Mouse (Mus musculus) CH12.LX (cell line): ENCODE measurements at regions not wholly inside any gene's neighbourhood (a gene's known extent, or its start where the extent isn't known, plus 50 kb on each side); places are given as distances from the start of the nearest gene placed in this dataset.

Experiments
- DNase-seq: peaks from one replicate; pipeline ENCODE4 v3.0.0-alpha.2; 2013; ENCODE audit errors: extremely low read depth
- H3K27ac ChIP-seq: 2 replicates; pipeline ENCODE4 v1.5.1; 2012; ENCODE audit warnings: low read depth, mild to moderate bottlenecking, control low read depth, moderate library complexity; ENCODE audit not compliant: insufficient read depth
- H3K27me3 ChIP-seq: replicated peaks from 2 replicates; pipeline ENCODE3; 2012; ENCODE audit warnings: inconsistent platforms
- H3K36me3 ChIP-seq, 2 experiments: replicated peaks in 1 of 2; 2 replicates each; pipeline versions ENCODE3 to v1.6.1; 2012; ENCODE audit warnings: inconsistent platforms in 1 of 2, low read length in 1 of 2, mild to moderate bottlenecking in 1 of 2, mixed read lengths in 1 of 2, moderate library complexity in 1 of 2; ENCODE audit not compliant: control insufficient read depth in 1 of 2, insufficient read depth in 1 of 2
- H3K4me1 ChIP-seq, 2 experiments: 2 replicates each; pipeline ENCODE4 v1.6.1; 2012; ENCODE audit warnings: inconsistent platforms in 1 of 2, moderate library complexity in 1 of 2; ENCODE audit not compliant: insufficient read depth in 2 of 2, control insufficient read depth in 1 of 2
- H3K4me2 ChIP-seq: 2 replicates; pipeline ENCODE4 v1.6.1; 2012; ENCODE audit warnings: low read depth, mild to moderate bottlenecking, control low read depth; ENCODE audit not compliant: poor library complexity, insufficient read depth, severe bottlenecking
- H3K4me3 ChIP-seq, 3 experiments: fragments of 150-350 bp in 1 of 3; sonication (generic) in 1 of 3; replicated peaks in 1 of 3; 2 replicates each; pipeline versions ENCODE3 to v1.5.1; 2011 to 2012; ENCODE audit warnings: low read depth in 2 of 3, low read length in 2 of 3, mild to moderate bottlenecking in 2 of 3, moderate library complexity in 2 of 3, control low read depth in 1 of 3, improper control_type of control experiment in 1 of 3, inconsistent platforms in 1 of 3, mixed read lengths in 1 of 3; ENCODE audit not compliant: poor library complexity in 1 of 3
- H3K79me2 ChIP-seq: replicated peaks from 2 replicates; pipeline ENCODE4 v1.6.1; 2012; ENCODE audit warnings: mild to moderate bottlenecking, moderate library complexity; ENCODE audit not compliant: control insufficient read depth, poor library complexity, insufficient read depth, severe bottlenecking; ENCODE audit errors: extremely low read depth
- H3K9ac ChIP-seq: 2 replicates; pipeline ENCODE4 v1.6.1; 2012; ENCODE audit warnings: low read depth, mild to moderate bottlenecking, control low read depth, moderate library complexity; ENCODE audit not compliant: insufficient read depth
- H3K9me3 ChIP-seq: replicated peaks from 2 replicates; pipeline ENCODE3; 2012; ENCODE audit warnings: low read length, inconsistent platforms, mixed read lengths
- CTCF ChIP-seq, 2 experiments: IDR thresholded peaks in 1 of 2; conservative IDR thresholded peaks in 1 of 2; 2 replicates each; pipeline ENCODE4 v1.5.1; 2011 to 2012; ENCODE audit warnings: low read depth in 2 of 2, low read length in 2 of 2, improper control_type of control experiment in 1 of 2, inconsistent platforms in 1 of 2, mild to moderate bottlenecking in 1 of 2, moderate library complexity in 1 of 2
- ELF1 ChIP-seq: IDR thresholded peaks from 2 replicates; pipeline ENCODE4 v1.6.1; 2014; ENCODE audit warnings: low read depth, mild to moderate bottlenecking, inconsistent platforms, low read length, improper control_type of control experiment
- ETS1 ChIP-seq: conservative IDR thresholded peaks from 2 replicates; pipeline ENCODE4 v1.6.1; 2012; ENCODE audit warnings: low read depth, mild to moderate bottlenecking, inconsistent platforms, low read length, improper control_type of control experiment, moderate library complexity
- HCFC1 ChIP-seq: IDR thresholded peaks from 2 replicates; pipeline ENCODE4 v1.6.1; 2012; ENCODE audit warnings: low read depth, mild to moderate bottlenecking, inconsistent platforms, low read length, improper control_type of control experiment
- JUND ChIP-seq: conservative IDR thresholded peaks from 2 replicates; pipeline ENCODE4 v1.6.1; 2011; ENCODE audit warnings: low read depth, low read length, improper control_type of control experiment
- MAFK ChIP-seq: IDR thresholded peaks from 2 replicates; pipeline ENCODE4 v1.6.1; 2011; ENCODE audit warnings: low read length, improper control_type of control experiment; ENCODE audit not compliant: insufficient replicate concordance
- MAX ChIP-seq: IDR thresholded peaks from 2 replicates; pipeline ENCODE4 v1.6.1; 2011; ENCODE audit warnings: low read length, improper control_type of control experiment
- MEF2A ChIP-seq: IDR thresholded peaks from 2 replicates; pipeline ENCODE4 v1.6.1; 2014; ENCODE audit warnings: low read depth, mild to moderate bottlenecking, inconsistent platforms, low read length, improper control_type of control experiment, borderline replicate concordance
- NELFE ChIP-seq: IDR thresholded peaks from 2 replicates; pipeline ENCODE4 v1.6.1; 2011; ENCODE audit warnings: low read depth, low read length, improper control_type of control experiment
- NRF1 ChIP-seq: IDR thresholded peaks from 2 replicates; pipeline ENCODE4 v1.6.1; 2014; ENCODE audit warnings: low read depth, mild to moderate bottlenecking, inconsistent platforms, low read length, improper control_type of control experiment, moderate library complexity
- POLR2A ChIP-seq: IDR thresholded peaks from 2 replicates; pipeline ENCODE4 v1.6.1; 2011; ENCODE audit warnings: low read depth, mild to moderate bottlenecking, improper control_type of control experiment, low read length
- POLR2AphosphoS2 ChIP-seq: IDR thresholded peaks from 2 replicates; pipeline ENCODE4 v1.6.1; 2011; ENCODE audit warnings: low read depth, low read length, improper control_type of control experiment
- RAD21 ChIP-seq: IDR thresholded peaks from 2 replicates; pipeline ENCODE4 v1.6.1; 2011; ENCODE audit warnings: low read depth, mild to moderate bottlenecking, low read length, improper control_type of control experiment, moderate library complexity
- TBP ChIP-seq: conservative IDR thresholded peaks from 2 replicates; pipeline ENCODE4 v1.6.1; 2011; ENCODE audit warnings: low read depth, low read length, improper control_type of control experiment
- TCF12 ChIP-seq: IDR thresholded peaks from 2 replicates; pipeline ENCODE4 v1.6.1; 2014; ENCODE audit warnings: low read depth, mild to moderate bottlenecking, inconsistent platforms, low read length, improper control_type of control experiment
- UBTF ChIP-seq: IDR thresholded peaks from 2 replicates; pipeline ENCODE4 v1.6.1; 2012; ENCODE audit warnings: low read depth, mild to moderate bottlenecking, inconsistent platforms, low read length, improper control_type of control experiment, moderate library complexity
- USF1 ChIP-seq: IDR thresholded peaks from 2 replicates; pipeline ENCODE4 v1.6.1; 2014; ENCODE audit warnings: low read depth, mild to moderate bottlenecking, inconsistent platforms, low read length, improper control_type of control experiment
- USF2 ChIP-seq: conservative IDR thresholded peaks from 2 replicates; pipeline ENCODE4 v1.6.1; 2011; ENCODE audit warnings: low read depth, low read length, improper control_type of control experiment
- ZC3H11A ChIP-seq: IDR thresholded peaks from 2 replicates; pipeline ENCODE4 v1.6.1; 2012; ENCODE audit warnings: low read depth, mild to moderate bottlenecking, inconsistent platforms, low read length, improper control_type of control experiment
- ZKSCAN1 ChIP-seq: IDR thresholded peaks from 2 replicates; pipeline ENCODE4 v1.6.1; 2012; ENCODE audit warnings: low read depth, inconsistent platforms, low read length, improper control_type of control experiment, borderline replicate concordance
- dilution Hi-C: fragments of 300-500 bp; cut with MboI; formaldehyde crosslinking; loops from 2 replicates; pipeline ENCODE4 v1.14.3; 2020; ENCODE audit warnings: low sequenced_read_pairs; ENCODE audit not compliant: extremely low pct_unique_long_range_greater_than_20kb, extremely low pct_ligation_motif_present
- in situ Hi-C: fragments of 300-500 bp; cut with MboI; formaldehyde crosslinking; loops from 3 replicates; pipeline ENCODE4 v1.14.3; 2019; ENCODE audit warnings: low sequenced_read_pairs, low pct_ligation_motif_present, low pct_unique_long_range_greater_than_20kb, mixed read lengths

GRCm38 (mm10) chr9:74365930-74366438, 255.8 kb downstream of the Wdr72 start:
- dilution Hi-C loops: no loop called here

GRCm38 (mm10) chr9:74376191-74376590, 266.0 kb downstream of the Wdr72 start:
- no peak overlapping the region for H3K4me3 ChIP-seq
- H3K4me2 ChIP-seq: no peak overlapping the region
- H3K27me3 ChIP-seq: no peaks in the 10 kb centered on the region
- DNase-seq: no peak
- no peaks in the 10 kb centered on the region for H3K4me1 ChIP-seq
- no peaks in the 10 kb centered on the region for H3K9me3 ChIP-seq
- in situ Hi-C loops (no loop called here), dilution Hi-C loops (no loop called here)
- no peaks in the 10 kb centered on the region for H3K36me3 ChIP-seq
- TF ChIP-seq ZKSCAN1 (no peak), POLR2AphosphoS2 (no peak), RAD21 (no peak), TBP (no peak), MEF2A (no peak), POLR2A (no peak), CTCF (conservative IDR thresholded peaks at IDR 0.05 in 1 of 2, IDR thresholded peaks at IDR 0.05 in 1 of 2; ENCODE audit: low read depth in 2 of 2, low read length in 2 of 2) (no peak), TCF12 (no peak), JUND (no peak), UBTF (no peak), ZC3H11A (no peak), NRF1 (no peak), USF2 (no peak), USF1 (no peak), ETS1 (no peak)
- H3K9ac ChIP-seq: no peak overlapping the region
- H3K27ac ChIP-seq: no peak overlapping the region
- no peaks in the 10 kb centered on the region for H3K79me2 ChIP-seq

More at GRCm38 (mm10) chr9:74365930-74366438, 255.8 kb downstream of the Wdr72 start:
- H3K79me2 ChIP-seq: no peaks in the 10 kb centered on the region
- no peak for TF ChIP-seq HCFC1
- TF ChIP-seq MEF2A: no peak
- TF ChIP-seq NELFE: no peak
- TF ChIP-seq TCF12: no peak
- no peak for TF ChIP-seq USF1
- no peak for TF ChIP-seq MAX
- TF ChIP-seq MAFK: no peak
- TF ChIP-seq JUND: no peak
- TF ChIP-seq ELF1: no peak
- no peak for TF ChIP-seq RAD21
- TF ChIP-seq, all 38 proteins: peak for 0
- Histone ChIP-seq H3K4me3 (no peak overlapping the region), H3K36me3 (no peaks in the 10 kb centered on the region), H3K4me1 (no peaks in the 10 kb centered on the region), H3K27ac (no peak overlapping the region), H3K27me3 (peaks cover 12% of the 10 kb centered on the region), H3K9me3 (no peaks in the 10 kb centered on the region), H3K9ac (no peak overlapping the region), H3K4me2 (no peak overlapping the region)
- in situ Hi-C loops: no loop called here
- no peak for DNase-seq
